Mouse (Mus musculus): ENCODE measurements at regions not wholly inside any gene's neighbourhood (a gene's known extent, or its start where the extent isn't known, plus 50 kb on each side); places are given as distances from the start of the nearest gene placed in this dataset.

DNA sequence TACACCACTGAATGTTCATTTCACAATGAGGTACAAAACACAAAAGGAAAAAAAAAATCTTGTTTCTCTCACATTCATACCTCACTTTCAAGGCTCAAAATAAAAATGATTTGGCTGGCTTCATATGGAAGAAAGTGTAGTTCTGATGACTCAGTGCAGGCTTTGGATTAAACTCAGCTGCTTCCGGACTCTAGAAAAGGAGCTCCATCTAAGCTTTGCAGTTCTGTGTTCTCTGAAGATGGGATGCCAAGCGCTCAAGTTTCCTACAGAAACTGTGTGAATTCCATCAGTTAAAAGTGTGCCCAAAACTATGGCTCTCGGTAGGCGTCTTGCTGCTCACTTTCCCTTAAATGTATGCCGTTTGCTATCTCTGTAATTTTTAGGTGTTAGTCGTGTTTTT is 137.0 kb downstream of the Dusp6 start:
- TF ChIP-seq CTCF (IDR thresholded peaks at IDR 0.05; ENCODE audit: low read depth, low read length): no peak
- TF ChIP-seq GATA1 (IDR thresholded peaks at IDR 0.05; ENCODE audit: borderline replicate concordance, low read length): no peak
- no peak for TF ChIP-seq TAL1 (conservative IDR thresholded peaks at IDR 0.05; ENCODE audit: low read depth, low read length)
- TF ChIP-seq POLR2AphosphoS5 (IDR thresholded peaks at IDR 0.05; ENCODE audit: insufficient replicate concordance, low read depth, low read length): no peak
- TF ChIP-seq GATA2 (IDR thresholded peaks at IDR 0.05; ENCODE audit: borderline replicate concordance, low read depth, low read length): no peak
